Mouse (Mus musculus) intestine, embryonic 16.5 days (tissue): ENCODE results near the gene Zfp953. TPM values are rescaled to one million over a fixed set of nuclear protein-coding genes. Genes with fewer than 3 reads are reported as not detected.

Experiments used
- ATAC-seq: fragments of 200-750 bp; cut with Nextera tagmentation; 2 replicates; pipeline ENCODE4 v1.8.0; 2017; ENCODE audit warnings: moderate TSS enrichment, moderate library complexity
- H3K27ac ChIP-seq: fragments of 300-500 bp; sonication (generic); 2 replicates; pipeline ENCODE4 v1.5.1; 2014; ENCODE audit warnings: mild to moderate bottlenecking, low read length
- H3K27me3 ChIP-seq: fragments of 300-500 bp; sonication (generic); replicated peaks from 2 replicates; pipeline ENCODE4 v1.6.1; 2014; ENCODE audit warnings: low read length, control low read depth, mixed read lengths; ENCODE audit not compliant: control insufficient read depth, insufficient read depth
- H3K36me3 ChIP-seq: fragments of 300-500 bp; sonication (generic); 2 replicates; pipeline ENCODE4 v1.6.1; 2014; ENCODE audit warnings: low read length, control low read depth; ENCODE audit not compliant: control insufficient read depth, insufficient read depth
- H3K4me1 ChIP-seq: fragments of 300-500 bp; sonication (generic); 2 replicates; pipeline ENCODE4 v1.6.1; 2014; ENCODE audit warnings: low read length, control low read depth, mixed read lengths; ENCODE audit not compliant: control insufficient read depth, insufficient read depth
- H3K4me2 ChIP-seq: fragments of 300-500 bp; sonication (generic); 2 replicates; pipeline ENCODE4 v1.6.1; 2014; ENCODE audit warnings: low read depth, low read length, control low read depth
- H3K4me3 ChIP-seq: fragments of 300-500 bp; sonication (generic); 2 replicates; pipeline ENCODE4 v1.5.1; 2014; ENCODE audit warnings: mild to moderate bottlenecking, low read length
- H3K9ac ChIP-seq: fragments of 300-500 bp; sonication (generic); 2 replicates; pipeline ENCODE4 v1.6.1; 2014; ENCODE audit warnings: low read depth, low read length
- H3K9me3 ChIP-seq: fragments of 300-500 bp; sonication (generic); 2 replicates; pipeline ENCODE4 v1.6.1; 2016; ENCODE audit warnings: low read length, control low read depth; ENCODE audit not compliant: control insufficient read depth
- WGBS: fragments of 180-500 bp; shearing (Covaris S2); extraction: QIAGEN DNeasy Blood & Tissue Kit; methylation state at CpG from one replicate; pipeline ENCODE4 v1.1.7; 2014; 5-methylcytosine and 5-hydroxymethylcytosine counted together
- polyA plus RNA-seq: library from polyadenylated mRNA; unstranded; fragments of >200 nt; fragmentation: Nextera tagmentation; extraction: Ambion mirVana; gene quantifications from 2 replicates; pipeline ENCODE4 v1.2.1, GENCODE M21; 2015

Gene Zfp953
- polyA plus RNA-seq, 1 experiment from 2014 or later: 0.77 TPM

GRCm38 (mm10) chr13:67306718-67307117 is 53.7 kb downstream of the Zfp953 start:
- Histone ChIP-seq H3K9me3 (no peaks in the 10 kb centered on the region), H3K4me2 (peak overlapping the region; percentile 90), H3K4me1 (peaks cover 6% of the 10 kb centered on the region; the same call in 1 of the 2 replicates), H3K4me3 (peak overlapping the region; percentile 81), H3K27me3 (no peaks in the 10 kb centered on the region), H3K36me3 (no peaks in the 10 kb centered on the region), H3K9ac (peak overlapping the region; percentile 88; the same call in 1 of the 2 replicates), H3K27ac (no peak overlapping the region)
- 26% methylated on average over 5 of the region's 5 CpGs for WGBS
- ATAC-seq: peak; percentile 74

- Histone ChIP-seq H3K9me3 (no peaks in the 10 kb centered on the region), H3K27ac (peak within 1 kb of the TSS; percentile 41; the same call in 1 of the 2 replicates), H3K36me3 (no peaks in the 10 kb centered on the region), H3K9ac (peak within 1 kb of the TSS; percentile 88), H3K27me3 (no peaks in the 10 kb centered on the region), H3K4me3 (peak within 1 kb of the TSS; percentile 81), H3K4me2 (peak within 1 kb of the TSS; percentile 90), H3K4me1 (peaks cover 6% of the 10 kb centered on the region; the same call in 1 of the 2 replicates)
- ATAC-seq: peak; percentile 100
- 7% methylated on average over 16 of the region's 16 CpGs for WGBS
Measured at GRCm38 (mm10) chr13:67305822-67306672, 54.4 kb downstream of the Zfp953 start, which contains the start of gene Zfp457. Zfp457 (minus strand) TSS chr13:67306485.

Other genes with a start within 250 kb of the Zfp953 start
- gene Rslcan18, start 244.3 kb downstream of the Zfp953 start, polyA plus RNA-seq: 0.16 and 0.43 TPM in 2 replicates
- gene Zfp759, start 238.9 kb downstream of the Zfp953 start, polyA plus RNA-seq: 1.4 TPM in 2 replicates
- gene Rsl1, start 187.4 kb downstream of the Zfp953 start, polyA plus RNA-seq: 6.8 and 6.9 TPM in 2 replicates
- gene Zfp455, start 166.1 kb downstream of the Zfp953 start, polyA plus RNA-seq: 1.2 and 1.4 TPM in 2 replicates
- 1.2 and 1.5 TPM in 2 replicates for gene Zfp458, start 82.1 kb downstream of the Zfp953 start, polyA plus RNA-seq
- 0.69 and 1.4 TPM in 2 replicates for gene Zfp457, start 54.1 kb downstream of the Zfp953 start, polyA plus RNA-seq
- gene Zfp595, start 28.0 kb downstream of the Zfp953 start, polyA plus RNA-seq: 2.0 and 2.4 TPM in 2 replicates
- gene Gm28044, start 69 bp downstream of the Zfp953 start, polyA plus RNA-seq: 0.28 and 0.95 TPM in 2 replicates
- 0.48 TPM in 1 of 2 replicates, not detected in the other for gene Gm28041, start 15.1 kb upstream of the Zfp953 start, polyA plus RNA-seq
- gene Zfp456, start 15.2 kb upstream of the Zfp953 start, polyA plus RNA-seq: 1.5 and 1.9 TPM in 2 replicates
- gene Zfp429, start 39.2 kb upstream of the Zfp953 start, polyA plus RNA-seq: 6.7 and 7.3 TPM in 2 replicates
- gene Zfp459, start 60.8 kb upstream of the Zfp953 start, polyA plus RNA-seq: 1.7 and 2.3 TPM in 2 replicates
- gene Zfp874a, start 91.0 kb upstream of the Zfp953 start, polyA plus RNA-seq: 7.5 TPM in 2 replicates
- gene Zfp874b, start 123.7 kb upstream of the Zfp953 start, polyA plus RNA-seq: 1.7 and 1.9 TPM in 2 replicates
- 8.3 and 9.8 TPM in 2 replicates for gene Zfp58, start 139.9 kb upstream of the Zfp953 start, polyA plus RNA-seq
- not detected in 2 replicates for gene Gm26965, start 165.5 kb upstream of the Zfp953 start, polyA plus RNA-seq
- gene Zfp87, start 165.6 kb upstream of the Zfp953 start, polyA plus RNA-seq: 17.9 and 19.3 TPM in 2 replicates
- gene Zfp748, start 193.2 kb upstream of the Zfp953 start, polyA plus RNA-seq: 9.2 and 9.7 TPM in 2 replicates
- 3.1 and 3.3 TPM in 2 replicates for gene Zfp729b, start 249.1 kb upstream of the Zfp953 start, polyA plus RNA-seq